21 mouse cellular contexts compared by ENCODE assay signal in genomic region chr3:21918431-21918830, GRCm38 (mm10).
DNase-seq lines count a peak whose midpoint lies in the region; ATAC-seq and TF ChIP-seq lines count a peak whose summit lies in the region.
"Had no signal": no experiment of that assay in that cellular context is flagged by ENCODE, and none has a peak within 500 bp of the region (broad histone marks: within the 10 kb centered on the region; RNA-seq: fewer than 3 reads in every experiment).

No protein-coding gene starts in this region.

- H3K36me3 ChIP-seq in liver, adult 2 months (ENCODE audit: control insufficient read depth, insufficient read depth, low read length) = no peaks in the 10 kb centered on the region
- H3K36me3 ChIP-seq in liver, embryonic 12.5 days = no peaks in the 10 kb centered on the region
- H3K36me3 ChIP-seq: heart, embryonic 15.5 days; intestine, embryonic 15.5 days; limb, embryonic 13.5 days; liver, embryonic 15.5 days had no signal

- no peaks in the 10 kb centered on the region for H3K9me3 ChIP-seq in liver, embryonic 12.5 days (replicated peaks)
- H3K9me3 ChIP-seq: heart, embryonic 15.5 days; intestine, embryonic 15.5 days; liver, embryonic 15.5 days had no signal

- no peaks in the 10 kb centered on the region for H3K27me3 ChIP-seq in liver, adult 2 months (ENCODE audit: control insufficient read depth, insufficient read depth, low read length)
- no peaks in the 10 kb centered on the region for H3K27me3 ChIP-seq in liver, embryonic 12.5 days (replicated peaks)
- H3K27me3 ChIP-seq: heart, embryonic 15.5 days; intestine, embryonic 15.5 days; limb, embryonic 13.5 days; liver, embryonic 15.5 days had no signal

- H3K79me2 ChIP-seq in liver, adult 2 months (ENCODE audit: control insufficient read depth, insufficient read depth, low read length) = no peaks in the 10 kb centered on the region

- no peaks in the 10 kb centered on the region; the same call in 1 of the 2 replicates for H3K4me1 ChIP-seq in liver, adult 2 months (ENCODE audit: control insufficient read depth, insufficient read depth, low read length)
- no peaks in the 10 kb centered on the region for H3K4me1 ChIP-seq in liver, embryonic 12.5 days
- H3K4me1 ChIP-seq: heart, embryonic 15.5 days; intestine, embryonic 15.5 days; limb, embryonic 13.5 days; liver, embryonic 15.5 days had no signal

- WGBS in liver, adult 2 months = 48% methylated on average over 10 of the region's 10 CpGs
- WGBS in liver, embryonic 12.5 days (ENCODE audit: insufficient replicate concordance) = 79% methylated on average over 10 of the region's 10 CpGs

- H3K4me2 ChIP-seq in liver, embryonic 12.5 days = no peak overlapping the region
- H3K4me2 ChIP-seq: heart, embryonic 15.5 days; hindbrain, embryonic 14.5 days; intestine, embryonic 15.5 days; limb, embryonic 13.5 days; liver, embryonic 15.5 days had no signal

- DNase-seq in adrenal gland, postnatal 14 days = peak; percentile 19
- DNase-seq in adrenal gland, adult 8-10 months = no peak
- peak; percentile 61 for DNase-seq in liver, adult 2 months (ENCODE audit: extremely low read depth, low read depth, low spot score)
- DNase-seq in gonadal fat pad, adult 2 months (ENCODE audit: low read depth) = peak; percentile 77
- peak; percentile 89 to 90 for DNase-seq in kidney, postnatal 36 days
- DNase-seq in lung, postnatal 10 days = no peak
- DNase-seq in left cerebral cortex, adult 18-20 months (ENCODE audit: low spot score in 2 of 2) = no peak
- DNase-seq: cerebellum, adult 11-12 months; cerebellum, postnatal 10 days; forebrain, postnatal 0 days; gastrocnemius, postnatal 14 days; heart, postnatal 36 days; layer of hippocampus, postnatal 36 days had no signal

- no peak for TF ChIP-seq CTCF in liver, adult 2 months (IDR thresholded peaks at IDR 0.05; ENCODE audit: low read depth, low read length)

- no peak for ATAC-seq in liver, embryonic 12.5 days
- ATAC-seq: forebrain, postnatal 0 days; intestine, embryonic 15.5 days had no signal

- H3K4me3 ChIP-seq in liver, adult 2 months (ENCODE audit: insufficient read depth, low read depth, low read length) = no peak overlapping the region
- no peak overlapping the region for H3K4me3 ChIP-seq in liver, embryonic 12.5 days
- H3K4me3 ChIP-seq: heart, embryonic 15.5 days; intestine, embryonic 15.5 days; layer of hippocampus, adult 2 months; limb, embryonic 13.5 days; liver, embryonic 15.5 days had no signal

- TF ChIP-seq POLR2A in liver, adult 2 months (IDR thresholded peaks at IDR 0.05; ENCODE audit: extremely low read depth, insufficient read depth, low read length) = no peak

- no peak overlapping the region for H3K9ac ChIP-seq in liver, adult 2 months (ENCODE audit: low read depth, low read length)
- H3K9ac ChIP-seq in liver, embryonic 12.5 days = no peak overlapping the region
- H3K9ac ChIP-seq: forebrain, postnatal 0 days; heart, embryonic 15.5 days; hindbrain, embryonic 14.5 days; intestine, embryonic 15.5 days; limb, embryonic 13.5 days; liver, embryonic 15.5 days had no signal

- H3K27ac ChIP-seq in liver, adult 2 months (replicated peaks; ENCODE audit: insufficient read depth, low read depth, low read length) = no peak overlapping the region
- H3K27ac ChIP-seq in liver, embryonic 12.5 days = no peak overlapping the region
- H3K27ac ChIP-seq: heart, embryonic 15.5 days; hindbrain, embryonic 14.5 days; intestine, embryonic 15.5 days; layer of hippocampus, adult 2 months; limb, embryonic 13.5 days; liver, embryonic 15.5 days; macrophage had no signal

Comparison
In these comparisons a context has a peak if more than half of its experiments do, and no peak if none do; other contexts are left out.
1. DNase-seq: peak in adrenal gland, postnatal 14 days (single experiment), liver, adult 2 months (single experiment), gonadal fat pad, adult 2 months (single experiment) and kidney, postnatal 36 days (2 of 2); none in adrenal gland, adult 8-10 months (single experiment), lung, postnatal 10 days (single experiment) and left cerebral cortex, adult 18-20 months (0 of 2).